Comparison of ENCODE assay signal across 12 mouse cellular contexts in genomic region chr2:74747006-74747405, GRCm38 (mm10). TPM values are rescaled to one million over a fixed set of nuclear protein-coding genes. Genes with fewer than 3 reads are reported as not detected.
DNase-seq lines count a peak whose midpoint lies in the region; ATAC-seq lines count a peak whose summit lies in the region.
"Had no signal": no experiment of that assay in that cellular context is flagged by ENCODE, and none has a peak within 500 bp of the region (broad histone marks: within the 10 kb centered on the region; RNA-seq: fewer than 3 reads in every experiment).

No protein-coding gene starts in this region.

- no peak overlapping the region for H3K27ac ChIP-seq in forebrain, embryonic 13.5 days
- no peak overlapping the region for H3K27ac ChIP-seq in forebrain, embryonic 14.5 days (ENCODE audit: low read depth, low read length)
- no peak overlapping the region for H3K27ac ChIP-seq in limb, embryonic 11.5 days (replicated peaks; ENCODE audit: low read depth, low read length)

- no peaks in the 10 kb centered on the region for H3K9me3 ChIP-seq in forebrain, embryonic 13.5 days (replicated peaks)
- H3K9me3 ChIP-seq in forebrain, embryonic 14.5 days (replicated peaks; ENCODE audit: control insufficient read depth, low read length), result no peaks in the 10 kb centered on the region
- H3K9me3 ChIP-seq in limb, embryonic 11.5 days (ENCODE audit: control insufficient read depth, low read length), result no peaks in the 10 kb centered on the region

- peaks cover 100% of the 10 kb centered on the region for H3K27me3 ChIP-seq in forebrain, embryonic 13.5 days
- H3K27me3 ChIP-seq in forebrain, embryonic 14.5 days (replicated peaks; ENCODE audit: control insufficient read depth, insufficient read depth, low read length), result peaks cover 97% of the 10 kb centered on the region
- H3K27me3 ChIP-seq in limb, embryonic 11.5 days (ENCODE audit: control insufficient read depth, insufficient read depth, low read length), result peaks cover 68% of the 10 kb centered on the region

- WGBS in forebrain, embryonic 13.5 days, result under 1% methylated on average over 24 of the region's 24 CpGs
- under 1% methylated on average over 22 of the region's 24 CpGs for WGBS in forebrain, embryonic 14.5 days
- WGBS in limb, embryonic 11.5 days, result 6% methylated on average over 24 of the region's 24 CpGs

- no peak overlapping the region for H3K9ac ChIP-seq in forebrain, embryonic 13.5 days
- no peak overlapping the region for H3K9ac ChIP-seq in forebrain, embryonic 14.5 days (ENCODE audit: low read length)
- H3K9ac ChIP-seq in limb, embryonic 11.5 days (ENCODE audit: low read length), result no peak overlapping the region

- no peaks in the 10 kb centered on the region for H3K36me3 ChIP-seq in forebrain, embryonic 13.5 days (ENCODE audit: poor library complexity, severe bottlenecking)
- no peaks in the 10 kb centered on the region for H3K36me3 ChIP-seq in forebrain, embryonic 14.5 days (ENCODE audit: control insufficient read depth, insufficient read depth, low read length)
- no peaks in the 10 kb centered on the region for H3K36me3 ChIP-seq in limb, embryonic 11.5 days (ENCODE audit: control insufficient read depth, insufficient read depth, low read length)

- no peak overlapping the region for H3K4me2 ChIP-seq in forebrain, embryonic 13.5 days
- no peak overlapping the region for H3K4me2 ChIP-seq in forebrain, embryonic 14.5 days (ENCODE audit: low read length)
- peak overlapping the region; percentile 36 for H3K4me2 ChIP-seq in limb, embryonic 11.5 days (ENCODE audit: low read depth, severe bottlenecking)

- H3K4me3 ChIP-seq in forebrain, embryonic 13.5 days, result no peak overlapping the region
- no peak overlapping the region for H3K4me3 ChIP-seq in forebrain, embryonic 14.5 days (ENCODE audit: low read depth, low read length)
- H3K4me3 ChIP-seq in limb, embryonic 11.5 days (ENCODE audit: low read depth, low read length), result peak overlapping the region; percentile 20

- peaks cover 11% of the 10 kb centered on the region for H3K4me1 ChIP-seq in forebrain, embryonic 13.5 days
- H3K4me1 ChIP-seq in forebrain, embryonic 14.5 days (ENCODE audit: control insufficient read depth, insufficient read depth, low read length), result peaks cover 5% of the 10 kb centered on the region; the same call in 1 of the 2 replicates
- H3K4me1 ChIP-seq in limb, embryonic 11.5 days (ENCODE audit: control insufficient read depth, insufficient read depth, low read length), result peaks cover 17% of the 10 kb centered on the region

- ATAC-seq in forebrain, embryonic 13.5 days, result 0 out of 2 replicates have a peak, but pooled peaks have one; percentile 10
- no peak for ATAC-seq in forebrain, embryonic 14.5 days
- ATAC-seq in limb, embryonic 11.5 days (ENCODE audit: insufficient number of reproducible peaks, low FRiP score, low TSS enrichment, low read depth), result no peak
- ATAC-seq: activated CD4-positive, CD25-positive, alpha-beta regulatory T cell, adult 4 months had no signal

- no peak for DNase-seq in forebrain, embryonic 14.5 days (ENCODE audit: low spot score)
- DNase-seq in ovary, postnatal 36 days (ENCODE audit: low spot score), result peak; percentile 6
- no peak for DNase-seq in ovary, adult 18-20 months (ENCODE audit: low spot score)
- DNase-seq in limb, embryonic 11.5 days (ENCODE audit: low spot score), result peak; percentile 50
- no peak for DNase-seq in cerebellum, postnatal 4 days (ENCODE audit: low spot score in 2 of 2)
- DNase-seq in thymus, postnatal 25 days, result no peak
- DNase-seq in frontal cortex, postnatal 36 days (ENCODE audit: low spot score in 2 of 2), result no peak
- DNase-seq: cerebellum, adult 18-20 months; kidney, adult 2 months; left cerebral cortex, postnatal 4 days had no signal

RNA-seq across cellular contexts. Expression of gene Hoxd1, which starts 15.8 kb away (rescaled TPM):
- not detected in 2 replicates for polyA plus RNA-seq in forebrain, embryonic 13.5 days (2015; fragmentation: Nextera tagmentation; extraction: Ambion mirVana)
- not detected in 2 replicates for polyA plus RNA-seq in forebrain, embryonic 14.5 days (2014; fragmentation: Nextera tagmentation; extraction: Ambion mirVana)
- 0.17 and 0.30 TPM in 2 replicates for polyA plus RNA-seq in limb, embryonic 11.5 days (2014; fragmentation: Nextera tagmentation; extraction: Ambion mirVana)
- polyA plus RNA-seq: activated CD4-positive, CD25-positive, alpha-beta regulatory T cell, adult 4 months had no signal

RNA-seq across cellular contexts. Expression of gene Gm28230, which starts 20.5 kb away (rescaled TPM):
- polyA plus RNA-seq in forebrain, embryonic 13.5 days (2015; fragmentation: Nextera tagmentation; extraction: Ambion mirVana), result not detected in 2 replicates
- polyA plus RNA-seq in forebrain, embryonic 14.5 days (2014; fragmentation: Nextera tagmentation; extraction: Ambion mirVana), result not detected in 2 replicates
- 0.45 and 0.55 TPM in 2 replicates for polyA plus RNA-seq in limb, embryonic 11.5 days (2014; fragmentation: Nextera tagmentation; extraction: Ambion mirVana)
- polyA plus RNA-seq: activated CD4-positive, CD25-positive, alpha-beta regulatory T cell, adult 4 months had no signal

RNA-seq across cellular contexts. Expression of gene Hoxd4, which starts 35.3 kb away (rescaled TPM):
- not detected in 2 replicates for polyA plus RNA-seq in forebrain, embryonic 13.5 days (2015; fragmentation: Nextera tagmentation; extraction: Ambion mirVana)
- not detected in 2 replicates for polyA plus RNA-seq in forebrain, embryonic 14.5 days (2014; fragmentation: Nextera tagmentation; extraction: Ambion mirVana)
- 0.84 and 1.9 TPM in 2 replicates for polyA plus RNA-seq in limb, embryonic 11.5 days (2014; fragmentation: Nextera tagmentation; extraction: Ambion mirVana)
- polyA plus RNA-seq: activated CD4-positive, CD25-positive, alpha-beta regulatory T cell, adult 4 months had no signal

RNA-seq across cellular contexts. Expression of gene Hoxd3, which starts 35.3 kb away (rescaled TPM):
- polyA plus RNA-seq in forebrain, embryonic 13.5 days (2015; fragmentation: Nextera tagmentation; extraction: Ambion mirVana), result not detected in 2 replicates
- not detected in 2 replicates for polyA plus RNA-seq in forebrain, embryonic 14.5 days (2014; fragmentation: Nextera tagmentation; extraction: Ambion mirVana)
- polyA plus RNA-seq in limb, embryonic 11.5 days (2014; fragmentation: Nextera tagmentation; extraction: Ambion mirVana), result 1.2 and 1.4 TPM in 2 replicates
- polyA plus RNA-seq: activated CD4-positive, CD25-positive, alpha-beta regulatory T cell, adult 4 months had no signal

RNA-seq across cellular contexts. Expression of gene Hoxd8, which starts 42.6 kb away (rescaled TPM):
- polyA plus RNA-seq in forebrain, embryonic 13.5 days (2015; fragmentation: Nextera tagmentation; extraction: Ambion mirVana), result not detected in 2 replicates
- 0.09 TPM in 1 of 2 replicates, not detected in the other for polyA plus RNA-seq in forebrain, embryonic 14.5 days (2014; fragmentation: Nextera tagmentation; extraction: Ambion mirVana)
- 11.6 and 13.1 TPM in 2 replicates for polyA plus RNA-seq in limb, embryonic 11.5 days (2014; fragmentation: Nextera tagmentation; extraction: Ambion mirVana)
- polyA plus RNA-seq: activated CD4-positive, CD25-positive, alpha-beta regulatory T cell, adult 4 months had no signal

Comparison
In these comparisons a context has a peak if more than half of its experiments do, and no peak if none do; other contexts are left out.
1. DNase-seq: peak in ovary, postnatal 36 days (single experiment) and limb, embryonic 11.5 days (single experiment); none in forebrain, embryonic 14.5 days (single experiment), ovary, adult 18-20 months (single experiment), cerebellum, postnatal 4 days (0 of 2), thymus, postnatal 25 days (single experiment) and frontal cortex, postnatal 36 days (0 of 2).